Mouse (Mus musculus) cerebellum, adult (tissue): ENCODE measurements around the gene Trim62.

Experiments used
- ATAC-seq: cut with Nextera tagmentation; 2 replicates; pipeline ENCODE4 v1.9.2; 2017; ENCODE audit warnings: mild to moderate bottlenecking, moderate library complexity, mixed read lengths; ENCODE audit not compliant: insufficient number of reproducible peaks, low FRiP score, low TSS enrichment

Trim62 gene

GRCm38 (mm10) chr4:128884711-128885095 lies 1.3 kb downstream of the Trim62 start:
- 0 out of 2 replicates have a peak, but pooled peaks have one; percentile 3 for ATAC-seq

- ATAC-seq = no peak
Measured at GRCm38 (mm10) chr4:128885540-128885939, 2.2 kb downstream of the Trim62 start.

GRCm38 (mm10) chr4:128886571-128886970 lies 3.2 kb downstream of the Trim62 start:
- ATAC-seq = no peak

- no peak for ATAC-seq
Measured at GRCm38 (mm10) chr4:128887026-128887425, 3.6 kb downstream of the Trim62 start.

- peak; percentile 49 for ATAC-seq
Measured at GRCm38 (mm10) chr4:128887641-128888091, 4.3 kb downstream of the Trim62 start.

GRCm38 (mm10) chr4:128888436-128888990 lies 5.1 kb downstream of the Trim62 start:
- no peak for ATAC-seq

GRCm38 (mm10) chr4:128889752-128890630 lies 6.6 kb downstream of the Trim62 start:
- ATAC-seq = no peak

- peak; percentile 36; the same call in 1 of the 2 replicates for ATAC-seq
Measured at GRCm38 (mm10) chr4:128891157-128891556, 7.8 kb downstream of the Trim62 start.

- no peak for ATAC-seq
Measured at GRCm38 (mm10) chr4:128891746-128892145, 8.4 kb downstream of the Trim62 start.

- ATAC-seq = no peak
Measured at GRCm38 (mm10) chr4:128892188-128892587, 8.8 kb downstream of the Trim62 start.

- no peak for ATAC-seq
Measured at GRCm38 (mm10) chr4:128894112-128894511, 10.7 kb downstream of the Trim62 start.

- no peak for ATAC-seq
Measured at GRCm38 (mm10) chr4:128895841-128896240, 12.5 kb downstream of the Trim62 start.

- ATAC-seq = no peak
Measured at GRCm38 (mm10) chr4:128896667-128897066, 13.3 kb downstream of the Trim62 start.

- no peak for ATAC-seq
Measured at GRCm38 (mm10) chr4:128897911-128898421, 14.6 kb downstream of the Trim62 start.

GRCm38 (mm10) chr4:128899332-128899731 lies 16.0 kb downstream of the Trim62 start:
- peak; percentile 22; the same call in 1 of the 2 replicates for ATAC-seq

- no peak for ATAC-seq
Measured at GRCm38 (mm10) chr4:128900484-128900883, 17.1 kb downstream of the Trim62 start.

GRCm38 (mm10) chr4:128902390-128902789 lies 19.0 kb downstream of the Trim62 start:
- ATAC-seq = peak; percentile 39; the same call in 1 of the 2 replicates

- ATAC-seq = no peak
Measured at GRCm38 (mm10) chr4:128904035-128904800, 20.8 kb downstream of the Trim62 start.

- ATAC-seq = no peak
Measured at GRCm38 (mm10) chr4:128905251-128905650, 21.9 kb downstream of the Trim62 start.

GRCm38 (mm10) chr4:128906757-128907156 lies 23.4 kb downstream of the Trim62 start:
- no peak for ATAC-seq
